Mouse (Mus musculus): ENCODE measurements at regions not wholly inside any gene's neighbourhood (a gene's known extent, or its start where the extent isn't known, plus 50 kb on each side); places are given as distances from the start of the nearest gene placed in this dataset.

DNA sequence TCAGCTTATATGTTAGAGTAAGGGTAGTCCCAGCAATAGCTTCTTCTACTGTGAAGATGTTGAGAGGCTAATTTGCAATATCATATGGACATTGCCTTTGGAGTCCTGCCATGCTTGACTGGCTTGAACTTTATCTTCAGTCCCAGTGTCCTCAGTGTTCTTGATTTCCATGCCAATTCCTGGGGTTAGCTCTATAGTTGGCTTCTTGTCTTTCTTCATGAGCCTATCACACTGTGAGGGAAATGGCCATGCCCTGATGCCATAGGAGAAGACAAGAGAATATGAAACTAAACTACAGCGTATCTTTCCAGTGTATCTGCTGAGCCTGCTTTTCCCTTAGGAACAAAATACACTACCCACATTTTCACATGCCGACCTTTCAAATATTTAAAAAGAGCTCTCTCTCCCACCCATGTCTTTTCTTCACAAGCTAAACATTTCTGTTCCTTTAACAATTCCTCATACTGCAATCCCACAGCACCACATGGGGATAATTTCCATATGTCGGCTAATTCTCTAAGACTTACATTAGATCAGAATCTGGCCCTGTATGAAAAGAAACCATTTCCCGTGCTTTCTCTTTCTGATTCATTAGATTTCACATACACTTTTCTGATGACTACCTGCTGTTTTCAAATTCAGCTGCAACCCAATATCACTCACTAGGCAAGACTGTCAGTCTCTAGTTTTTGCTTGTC lies 137.2 kb downstream of the Fzd1 start:
- no peak for TF ChIP-seq POLR2A (IDR thresholded peaks at IDR 0.05; ENCODE audit: control insufficient read depth, low read depth, low read length)
- no peak for TF ChIP-seq CTCF (IDR thresholded peaks at IDR 0.05; ENCODE audit: control insufficient read depth, insufficient read depth, insufficient replicate concordance, low read depth, low read length)
